Mouse (Mus musculus): ENCODE results near the gene Gpr150. TPM values are rescaled to one million over a fixed set of nuclear protein-coding genes. Genes with fewer than 3 reads are reported as not detected.

Gpr150 gene
- polyA plus RNA-seq, 1 experiment from 2014 or later = 1.1 TPM

Other genes with a start within 250 kb of the Gpr150 start
- 33.0 and 33.9 TPM in 2 replicates for gene Glrx, start 217.1 kb downstream of the Gpr150 start, polyA plus RNA-seq (2015; fragmentation: Nextera tagmentation; extraction: Ambion mirVana)
- 31.5 and 32.9 TPM in 2 replicates for gene Rhobtb3, start 113.1 kb downstream of the Gpr150 start, polyA plus RNA-seq (2015; fragmentation: Nextera tagmentation; extraction: Ambion mirVana)
- gene Spata9, start 89.8 kb downstream of the Gpr150 start, polyA plus RNA-seq (2015; fragmentation: Nextera tagmentation; extraction: Ambion mirVana) = 1.9 and 2.8 TPM in 2 replicates
- gene Rfesd, start 38.3 kb downstream of the Gpr150 start, polyA plus RNA-seq (2015; fragmentation: Nextera tagmentation; extraction: Ambion mirVana) = 18.6 and 20.3 TPM in 2 replicates
- 4.8 and 5.1 TPM in 2 replicates for gene Arsk, start 41.7 kb upstream of the Gpr150 start, polyA plus RNA-seq (2015; fragmentation: Nextera tagmentation; extraction: Ambion mirVana)
- gene Ttc37, start 41.7 kb upstream of the Gpr150 start, polyA plus RNA-seq (2015; fragmentation: Nextera tagmentation; extraction: Ambion mirVana) = 10.3 and 10.8 TPM in 2 replicates
- 0.12 TPM in 1 of 2 replicates, not detected in the other for gene Fam81b, start 248.1 kb upstream of the Gpr150 start, polyA plus RNA-seq (2015; fragmentation: Nextera tagmentation; extraction: Ambion mirVana)

Data from midbrain, embryonic 13.5 days (tissue).